Mouse (Mus musculus) ovary, postnatal 10 days (tissue): ENCODE data around the gene Krtcap2.
"Not testable (repeated sequence)": the region's sequence is repeated elsewhere in the genome, so short reads cannot be mapped to it uniquely, and the experiment has no call there.

Source experiments
- DNase-seq: peaks from one replicate; pipeline ENCODE4 v3.0.0; 2022; ENCODE audit warnings: low spot score

Gene Krtcap2

GRCm38 (mm10) chr3:89245688-89246171 is at the start of gene Krtcap2:
TSS of gene Krtcap2 (plus strand) at chr3:89245966.
- no peak for DNase-seq

- DNase-seq: peak; percentile 63
These were observed 49.5 kb upstream of the Krtcap2 start for GRCm38 (mm10) chr3:89195979-89196877.

GRCm38 (mm10) chr3:89199839-89200238 is 45.9 kb upstream of the Krtcap2 start:
- DNase-seq: no peak

- DNase-seq: peak; percentile 72
These were observed 43.3 kb upstream of the Krtcap2 start, which contains the start of gene Gba for GRCm38 (mm10) chr3:89202253-89203141. TSS of gene Gba (plus strand) at chr3:89202928.

DNA sequence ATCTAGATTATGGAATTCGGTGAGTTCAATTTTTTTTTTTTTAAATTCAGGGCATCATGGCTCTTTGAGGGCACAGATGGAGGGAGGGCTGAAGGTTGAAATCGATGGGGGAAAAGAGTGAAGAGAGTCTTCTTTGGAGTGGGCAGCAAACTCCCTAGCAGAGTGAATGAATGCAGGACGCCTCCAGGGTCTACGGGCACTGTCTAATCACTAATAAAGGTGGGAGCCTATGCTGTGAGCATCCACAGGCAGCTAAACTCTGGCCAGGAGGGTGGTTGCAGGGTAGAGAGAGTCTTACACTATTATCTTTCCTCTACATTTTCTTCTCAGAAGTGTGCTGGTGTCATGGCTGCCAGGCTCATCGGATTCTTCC is 42.6 kb upstream of the Krtcap2 start:
- no peak for DNase-seq

GRCm38 (mm10) chr3:89206079-89206478 is 39.7 kb upstream of the Krtcap2 start:
- no peak for DNase-seq

- no peak for DNase-seq
These were observed 39.1 kb upstream of the Krtcap2 start for GRCm38 (mm10) chr3:89206695-89207094.

GRCm38 (mm10) chr3:89208075-89208657 is 37.6 kb upstream of the Krtcap2 start:
- no peak for DNase-seq

- DNase-seq: no peak
These were observed 37.0 kb upstream of the Krtcap2 start for GRCm38 (mm10) chr3:89208736-89209135.

GRCm38 (mm10) chr3:89209731-89210130 is 36.0 kb upstream of the Krtcap2 start:
- DNase-seq: no peak

- DNase-seq: no peak
These were observed 35.6 kb upstream of the Krtcap2 start for GRCm38 (mm10) chr3:89210162-89210561.

DNA sequence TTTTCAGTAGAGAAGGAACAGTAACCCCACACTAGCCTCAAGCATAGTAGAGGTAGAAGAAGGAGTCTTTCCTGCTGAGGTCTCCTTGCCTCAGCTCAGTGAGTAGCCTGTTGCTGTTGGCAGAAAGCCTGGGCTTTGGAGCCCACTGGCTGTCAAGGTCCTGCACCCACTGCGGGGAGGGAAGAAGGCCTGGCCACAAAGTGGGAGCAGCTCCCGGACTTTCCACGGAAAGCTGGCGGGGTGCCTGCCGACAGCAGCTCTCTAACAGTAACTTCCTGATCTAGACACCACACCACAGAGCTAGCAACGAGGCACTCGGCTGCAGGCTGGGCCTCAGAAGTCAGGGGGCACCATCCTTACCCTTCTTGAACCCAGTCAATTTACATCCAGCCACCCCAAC is 35.0 kb upstream of the Krtcap2 start:
- DNase-seq: no peak

- peak; percentile 83 for DNase-seq
These were observed 31.8 kb upstream of the Krtcap2 start for GRCm38 (mm10) chr3:89213803-89214530.

- DNase-seq: no peak
These were observed 30.9 kb upstream of the Krtcap2 start, which contains the start of gene Thbs3 for GRCm38 (mm10) chr3:89214681-89215411. TSS of gene Thbs3 (plus strand) at chr3:89215180.

DNA sequence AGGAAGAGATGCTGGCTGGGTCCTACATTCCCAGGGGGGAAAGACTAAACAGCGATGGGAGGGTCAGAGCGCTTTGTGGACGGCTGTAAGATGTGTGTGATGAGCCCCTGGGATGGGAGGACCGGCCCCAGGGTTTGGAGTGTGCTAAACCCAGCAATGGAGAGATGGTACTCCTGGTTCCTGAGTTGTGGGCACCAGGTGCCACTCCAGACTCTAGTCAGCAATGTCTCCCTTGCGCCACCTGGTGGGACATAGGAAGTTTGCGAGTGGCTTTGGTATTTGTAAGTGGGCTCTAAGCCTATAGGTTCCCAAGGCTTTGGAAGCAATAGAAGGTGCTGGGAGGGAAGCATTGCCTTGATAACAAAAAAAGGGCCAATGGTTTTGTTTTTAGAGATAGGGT is 29.9 kb upstream of the Krtcap2 start:
- DNase-seq: peak; percentile 68

GRCm38 (mm10) chr3:89216407-89216806 is 29.4 kb upstream of the Krtcap2 start:
- not testable (repeated sequence) for DNase-seq

- DNase-seq: no peak
These were observed 27.5 kb upstream of the Krtcap2 start for GRCm38 (mm10) chr3:89218271-89218670.

DNA sequence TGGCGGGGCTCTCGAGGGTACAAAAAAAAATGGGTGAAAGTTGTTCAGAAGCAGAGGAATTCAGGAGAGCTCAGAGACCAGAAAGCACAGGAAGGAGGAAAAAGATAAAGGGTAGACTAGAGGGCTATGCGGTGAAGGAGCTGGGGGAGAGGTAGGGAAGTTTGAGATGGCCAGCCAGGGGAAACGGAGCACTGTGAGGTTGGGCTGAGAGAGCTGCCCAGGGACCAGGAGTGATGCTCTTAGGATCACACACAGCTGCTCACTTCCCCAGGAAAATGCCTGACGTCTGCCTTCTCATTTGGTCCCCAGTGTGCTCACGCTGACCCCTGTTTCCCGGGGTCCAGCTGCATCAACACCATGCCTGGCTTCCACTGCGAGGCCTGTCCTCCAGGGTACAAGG is 26.2 kb upstream of the Krtcap2 start:
- DNase-seq: no peak

GRCm38 (mm10) chr3:89221167-89221566 is 24.6 kb upstream of the Krtcap2 start:
- DNase-seq: no peak

DNA sequence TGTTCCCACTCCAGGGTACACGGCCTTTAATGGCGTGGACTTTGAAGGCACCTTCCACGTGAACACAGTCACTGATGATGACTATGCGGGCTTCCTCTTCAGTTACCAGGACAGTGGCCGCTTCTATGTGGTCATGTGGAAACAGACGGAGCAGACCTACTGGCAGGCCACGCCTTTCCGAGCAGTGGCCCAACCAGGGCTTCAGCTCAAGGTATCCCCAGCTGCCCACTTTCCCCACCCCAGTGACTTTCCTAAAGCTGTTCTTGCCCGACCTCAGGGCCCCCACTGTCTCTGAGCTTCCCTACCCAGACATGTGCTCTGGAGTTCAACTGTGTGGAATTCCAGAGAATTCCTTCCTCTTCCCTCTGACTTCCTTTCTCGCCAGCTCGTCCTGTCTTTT is 21.0 kb upstream of the Krtcap2 start:
- DNase-seq: no peak

DNA sequence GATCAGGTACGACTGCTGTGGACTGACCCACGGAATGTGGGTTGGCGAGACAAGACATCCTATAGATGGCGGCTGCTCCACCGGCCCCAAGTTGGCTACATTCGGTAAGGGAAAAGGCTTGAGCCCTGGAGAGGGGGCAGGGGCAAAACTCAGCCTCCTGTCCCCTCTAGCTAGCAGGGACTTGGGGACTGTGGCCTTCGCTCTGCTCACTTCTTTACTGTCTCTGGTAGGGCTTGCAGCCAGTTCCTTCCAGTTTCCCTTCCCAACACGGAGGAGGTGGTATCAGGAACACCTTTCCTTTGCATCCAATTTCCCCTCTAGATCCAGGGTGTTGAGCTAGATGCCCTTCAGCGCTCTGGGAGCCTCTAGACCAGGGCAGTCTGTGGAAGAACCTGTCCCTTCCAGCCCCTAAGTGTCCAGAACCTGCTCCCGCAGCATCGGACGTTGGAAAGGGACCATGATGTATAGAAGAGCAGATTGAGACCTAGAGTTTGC is 20.4 kb upstream of the Krtcap2 start:
- no peak for DNase-seq
